Comparison of ENCODE assay signal across 17 mouse cellular contexts in the genomic region with DNA sequence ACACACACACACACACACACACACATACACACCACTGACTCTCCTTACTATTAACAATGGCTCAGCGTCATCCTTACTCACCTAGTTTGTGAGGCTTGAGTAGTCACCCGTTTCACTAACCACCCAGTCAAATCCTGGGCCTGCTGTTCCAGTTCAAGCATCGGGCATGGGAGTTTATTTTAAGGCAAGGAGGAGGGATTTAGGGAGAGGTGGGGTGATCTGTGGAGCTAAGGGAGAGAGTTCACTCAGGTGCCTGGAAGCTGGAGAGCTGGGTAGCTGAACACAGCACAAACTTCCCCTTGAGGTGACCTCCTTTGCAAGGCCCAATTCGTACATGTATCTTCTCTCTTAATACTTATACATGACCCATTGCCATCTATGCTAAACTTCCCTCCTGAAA.
"Had no signal": no experiment of that assay in that cellular context is flagged by ENCODE, and none has a peak within 500 bp of the region (broad histone marks: within the 10 kb centered on the region; RNA-seq: fewer than 3 reads in every experiment).

No protein-coding gene starts in this region.

- H3K4me2 ChIP-seq: lung, embryonic 15.5 days; midbrain, embryonic 11.5 days; midbrain, embryonic 13.5 days; midbrain, embryonic 15.5 days; neural tube, embryonic 12.5 days; stomach, embryonic 15.5 days had no signal

- H3K27ac ChIP-seq: lung, embryonic 15.5 days; macrophage; midbrain, embryonic 13.5 days; midbrain, embryonic 15.5 days; neural tube, embryonic 12.5 days; stomach, embryonic 15.5 days; stomach, postnatal 0 days had no signal

- H3K4me1 ChIP-seq: lung, embryonic 15.5 days; megakaryocyte, embryonic 14.5 days; midbrain, embryonic 15.5 days; stomach, embryonic 15.5 days had no signal

- H3K4me3 ChIP-seq: lung, embryonic 15.5 days; megakaryocyte, embryonic 14.5 days; midbrain, embryonic 13.5 days; midbrain, embryonic 15.5 days; neural tube, embryonic 12.5 days; stomach, embryonic 15.5 days had no signal

- ATAC-seq: lung, postnatal 0 days; midbrain, embryonic 13.5 days; midbrain, embryonic 15.5 days had no signal

- H3K36me3 ChIP-seq: lung, embryonic 15.5 days; midbrain, embryonic 13.5 days; midbrain, embryonic 15.5 days; neural tube, embryonic 12.5 days; stomach, embryonic 15.5 days had no signal

- H3K27me3 ChIP-seq: lung, embryonic 15.5 days; megakaryocyte, embryonic 14.5 days; midbrain, embryonic 13.5 days; midbrain, embryonic 15.5 days; neural tube, embryonic 12.5 days; stomach, embryonic 15.5 days had no signal

- H3K9ac ChIP-seq: lung, embryonic 15.5 days; midbrain, embryonic 13.5 days; midbrain, embryonic 15.5 days; neural tube, embryonic 12.5 days; stomach, embryonic 15.5 days had no signal

- DNase-seq: lung, adult 2 months; lung, postnatal 14 days; lung, postnatal 36 days; right cerebral cortex, postnatal 14 days; thymus, adult 2 months; thymus, postnatal 25 days; thymus, postnatal 4 days had no signal

- H3K9me3 ChIP-seq: lung, embryonic 15.5 days; midbrain, embryonic 13.5 days; midbrain, embryonic 15.5 days; neural tube, embryonic 12.5 days; stomach, embryonic 15.5 days had no signal
